ENCODE assay signal across 24 mouse cellular contexts in genomic region chr1:53191234-53191633, GRCm38 (mm10). TPM values are rescaled to one million over a fixed set of nuclear protein-coding genes. Genes with fewer than 3 reads are reported as not detected.
DNase-seq lines count a peak whose midpoint lies in the region; ATAC-seq lines count a peak whose summit lies in the region.
"Had no signal": no experiment of that assay in that cellular context is flagged by ENCODE, and none has a peak within 500 bp of the region (broad histone marks: within the 10 kb centered on the region; RNA-seq: fewer than 3 reads in every experiment).

No protein-coding gene starts in this region.

- no peaks in the 10 kb centered on the region for H3K9me3 ChIP-seq in limb, embryonic 13.5 days
- H3K9me3 ChIP-seq in limb, embryonic 10.5 days (replicated peaks), result no peaks in the 10 kb centered on the region
- H3K9me3 ChIP-seq: embryonic facial prominence, embryonic 15.5 days; forebrain, embryonic 10.5 days; heart, embryonic 12.5 days; hindbrain, embryonic 15.5 days had no signal

- H3K27me3 ChIP-seq in limb, embryonic 13.5 days, result peaks cover 2% of the 10 kb centered on the region; the same call in 1 of the 2 replicates
- H3K27me3 ChIP-seq in limb, embryonic 10.5 days (ENCODE audit: low read depth, poor library complexity, severe bottlenecking), result no peaks in the 10 kb centered on the region
- H3K27me3 ChIP-seq: embryonic facial prominence, embryonic 15.5 days; heart, embryonic 12.5 days; hindbrain, embryonic 15.5 days had no signal

- H3K4me1 ChIP-seq in limb, embryonic 13.5 days, result peaks cover 7% of the 10 kb centered on the region; the same call in 1 of the 2 replicates
- H3K4me1 ChIP-seq in limb, embryonic 10.5 days, result no peaks in the 10 kb centered on the region
- H3K4me1 ChIP-seq: embryonic facial prominence, embryonic 15.5 days; forebrain, embryonic 10.5 days; hindbrain, embryonic 15.5 days had no signal

- WGBS in limb, embryonic 13.5 days, result 68% methylated on average over 3 of the region's 3 CpGs
- 91% methylated on average over 3 of the region's 3 CpGs for WGBS in limb, embryonic 10.5 days

- H3K4me2 ChIP-seq in limb, embryonic 13.5 days (replicated peaks), result no peak overlapping the region
- H3K4me2 ChIP-seq: embryonic facial prominence, embryonic 15.5 days; heart, embryonic 12.5 days; hindbrain, embryonic 15.5 days had no signal

- H3K36me3 ChIP-seq in limb, embryonic 13.5 days, result peaks cover 13% of the 10 kb centered on the region
- H3K36me3 ChIP-seq in limb, embryonic 10.5 days, result peaks cover 24% of the 10 kb centered on the region
- H3K36me3 ChIP-seq: embryonic facial prominence, embryonic 15.5 days; heart, embryonic 12.5 days; hindbrain, embryonic 15.5 days had no signal

- peak; percentile 21 for DNase-seq in embryo, embryonic 10.5 days (ENCODE audit: low spot score)
- DNase-seq in embryo, embryonic 10 days (ENCODE audit: low spot score), result no peak
- no peak for DNase-seq in limb, embryonic 10.5 days (ENCODE audit: low spot score)
- DNase-seq in ZHBTc4 (ENCODE audit: low read depth, low spot score), result peak; percentile 5
- DNase-seq in mesoderm, embryonic 11.5 days (ENCODE audit: low read depth, low spot score), result peak; percentile 53
- DNase-seq in right cerebral cortex, postnatal 36 days (ENCODE audit: low spot score in 2 of 2), result no peak
- no peak for DNase-seq in cerebellum, adult 18-20 months
- DNase-seq: adrenal gland, adult 2 months; adrenal gland, postnatal 25 days; cerebellum, adult 2 months; cerebellum, postnatal 10 days; gastrocnemius, postnatal 14 days had no signal

- H3K27ac ChIP-seq in limb, embryonic 13.5 days, result no peak overlapping the region
- H3K27ac ChIP-seq in limb, embryonic 10.5 days, result no peak overlapping the region
- H3K27ac ChIP-seq: embryonic facial prominence, embryonic 15.5 days; forebrain, embryonic 10.5 days; hindbrain, embryonic 15.5 days had no signal

- H3K9ac ChIP-seq in limb, embryonic 13.5 days, result no peak overlapping the region
- H3K9ac ChIP-seq: embryonic facial prominence, embryonic 15.5 days; heart, embryonic 12.5 days; hindbrain, embryonic 15.5 days had no signal

- no peak overlapping the region for H3K4me3 ChIP-seq in limb, embryonic 13.5 days
- no peak overlapping the region for H3K4me3 ChIP-seq in limb, embryonic 10.5 days
- H3K4me3 ChIP-seq: embryonic facial prominence, embryonic 15.5 days; erythroblast, embryonic 14.5 days; forebrain, embryonic 10.5 days; heart, embryonic 12.5 days; hindbrain, embryonic 15.5 days had no signal

- 0 out of 2 replicates have a peak, but pooled peaks have one; percentile 36 for ATAC-seq in limb, embryonic 13.5 days (ENCODE audit: low FRiP score, low read depth)
- ATAC-seq: forebrain, embryonic 14.5 days; intestine, embryonic 16.5 days had no signal

RNA-seq across cellular contexts. Expression of gene 1700019A02Rik, which starts 3.8 kb away (rescaled TPM):
- polyA plus RNA-seq in limb, embryonic 13.5 days (2015; fragmentation: Nextera tagmentation; extraction: Ambion mirVana), result not detected in 2 replicates
- polyA plus RNA-seq in limb, embryonic 10.5 days (2016; fragmentation: Nextera tagmentation; extraction: Ambion mirVana), result not detected in 2 replicates
- polyA plus RNA-seq: adrenal gland, adult 2 months; C2C12; cerebellum, adult 2 months; cortical plate, adult 2 months; embryonic facial prominence, embryonic 15.5 days; erythroblast, embryonic 14.5 days; forebrain, embryonic 10.5 days; forebrain, embryonic 14.5 days; heart, embryonic 12.5 days; heart, embryonic 16.5 days; hindbrain, embryonic 11.5 days; hindbrain, embryonic 15.5 days; intestine, embryonic 16.5 days had no signal

Comparison
In these comparisons a context has a peak if more than half of its experiments do, and no peak if none do; other contexts are left out.
1. DNase-seq: peak in embryo, embryonic 10.5 days (single experiment), ZHBTc4 (single experiment) and mesoderm, embryonic 11.5 days (single experiment); none in embryo, embryonic 10 days (single experiment), limb, embryonic 10.5 days (single experiment), right cerebral cortex, postnatal 36 days (0 of 2) and cerebellum, adult 18-20 months (0 of 2).